Mouse (Mus musculus): Measurements from ENCODE around the gene Rbpjl. TPM values are rescaled to one million over a fixed set of nuclear protein-coding genes. Genes with fewer than 3 reads are reported as not detected.
A peak's percentile ranks its signal among the peaks of the same experiment; 100 is the strongest.

The Rbpjl gene
- polyA plus RNA-seq, 1 experiment from 2014 or later, result 4.9 TPM

- no peak for TF ChIP-seq CTCF (IDR thresholded peaks at IDR 0.05; ENCODE audit: low read depth)
- WGBS, result 76% methylated on average over 3 of the region's 3 CpGs
- ATAC-seq (ENCODE audit: insufficient read depth), result no peak
These were observed 20.0 kb upstream of the Rbpjl start for GRCm38 (mm10) chr2:164382971-164383370.

GRCm38 (mm10) chr2:164383656-164384399 is 19.1 kb upstream of the Rbpjl start:
- Histone ChIP-seq H3K36me3 (ENCODE audit: insufficient read depth) (no peaks in the 10 kb centered on the region), H3K4me2 (no peak overlapping the region), H3K9ac (no peak overlapping the region), H3K27ac (ENCODE audit: low read depth) (no peak overlapping the region), H3K27me3 (ENCODE audit: insufficient read depth, low read length) (no peaks in the 10 kb centered on the region), H3K4me3 (ENCODE audit: low read depth, low read length) (no peak overlapping the region), H3K9me3 (ENCODE audit: low read depth, low read length) (no peaks in the 10 kb centered on the region), H3K4me1 (ENCODE audit: insufficient read depth) (peaks cover 12% of the 10 kb centered on the region)
- TF ChIP-seq CTCF (IDR thresholded peaks at IDR 0.05; ENCODE audit: low read depth), result no peak
- 43% methylated on average over 11 of the region's 11 CpGs for WGBS
- peak; percentile 48 for DNase-seq
- ATAC-seq (ENCODE audit: insufficient read depth), result no peak

More at GRCm38 (mm10) chr2:164382971-164383370, 20.0 kb upstream of the Rbpjl start:
- no peak overlapping the region for H3K9ac ChIP-seq
- H3K27me3 ChIP-seq (ENCODE audit: insufficient read depth, low read length), result no peaks in the 10 kb centered on the region
- H3K9me3 ChIP-seq (ENCODE audit: low read depth, low read length), result no peaks in the 10 kb centered on the region
- no peak overlapping the region for H3K4me3 ChIP-seq (ENCODE audit: low read depth, low read length)
- no peak for DNase-seq
- H3K4me2 ChIP-seq, result no peak overlapping the region
- H3K4me1 ChIP-seq (ENCODE audit: insufficient read depth), result peaks cover 12% of the 10 kb centered on the region
- no peak overlapping the region for H3K27ac ChIP-seq (ENCODE audit: low read depth)
- H3K36me3 ChIP-seq (ENCODE audit: insufficient read depth), result no peaks in the 10 kb centered on the region

GRCm38 (mm10) chr2:164385927-164386763 is 16.8 kb upstream of the Rbpjl start:
- Histone ChIP-seq H3K27me3 (ENCODE audit: insufficient read depth, low read length) (no peaks in the 10 kb centered on the region), H3K4me2 (peak overlapping the region; percentile 45), H3K4me3 (ENCODE audit: low read depth, low read length) (no peak overlapping the region), H3K27ac (ENCODE audit: low read depth) (peak overlapping the region; percentile 59; the same call in 1 of the 2 replicates), H3K36me3 (ENCODE audit: insufficient read depth) (no peaks in the 10 kb centered on the region), H3K9ac (no peak overlapping the region), H3K9me3 (ENCODE audit: low read depth, low read length) (no peaks in the 10 kb centered on the region), H3K4me1 (ENCODE audit: insufficient read depth) (peaks cover 15% of the 10 kb centered on the region)
- ATAC-seq (ENCODE audit: insufficient read depth), result peak; percentile 78
- WGBS, result 13% methylated on average over 18 of the region's 18 CpGs
- peak; percentile 86 for DNase-seq
- TF ChIP-seq CTCF (IDR thresholded peaks at IDR 0.05; ENCODE audit: low read depth), result no peak

GRCm38 (mm10) chr2:164386953-164387352 is 16.0 kb upstream of the Rbpjl start:
- Histone ChIP-seq H3K27ac (ENCODE audit: low read depth) (no peak overlapping the region), H3K4me3 (ENCODE audit: low read depth, low read length) (no peak overlapping the region), H3K27me3 (ENCODE audit: insufficient read depth, low read length) (no peaks in the 10 kb centered on the region), H3K9me3 (ENCODE audit: low read depth, low read length) (no peaks in the 10 kb centered on the region), H3K4me2 (no peak overlapping the region), H3K4me1 (ENCODE audit: insufficient read depth) (peaks cover 15% of the 10 kb centered on the region), H3K36me3 (ENCODE audit: insufficient read depth) (no peaks in the 10 kb centered on the region), H3K9ac (no peak overlapping the region)
- no peak for ATAC-seq (ENCODE audit: insufficient read depth)
- 16% methylated on average over 8 of the region's 8 CpGs for WGBS
- peak; percentile 73 for TF ChIP-seq CTCF (IDR thresholded peaks at IDR 0.05; ENCODE audit: low read depth)
- peak; percentile 61 for DNase-seq

- DNase-seq (peak; percentile 77), ATAC-seq (ENCODE audit: insufficient read depth) (peak; percentile 77)
- no peaks in the 10 kb centered on the region for H3K36me3 ChIP-seq (ENCODE audit: insufficient read depth)
- peak within 1 kb of the TSS; percentile 43 for H3K4me3 ChIP-seq (ENCODE audit: low read depth, low read length)
- no peaks in the 10 kb centered on the region for H3K9me3 ChIP-seq (ENCODE audit: low read depth, low read length)
- peak within 1 kb of the TSS; percentile 86 for H3K4me2 ChIP-seq
- no peak for TF ChIP-seq CTCF (IDR thresholded peaks at IDR 0.05; ENCODE audit: low read depth)
- H3K9ac ChIP-seq, result peak within 1 kb of the TSS; percentile 52
- 0% methylated on average over 17 of the region's 17 CpGs for WGBS
- H3K27ac ChIP-seq (ENCODE audit: low read depth), result peak within 1 kb of the TSS; percentile 74; the same call in 1 of the 2 replicates
- peaks cover 13% of the 10 kb centered on the region for H3K4me1 ChIP-seq (ENCODE audit: insufficient read depth)
- no peaks in the 10 kb centered on the region for H3K27me3 ChIP-seq (ENCODE audit: insufficient read depth, low read length)
These were observed 13.9 kb upstream of the Rbpjl start, which contains the start of gene Slpi for GRCm38 (mm10) chr2:164389020-164389419. Gene Slpi (minus strand): TSS chr2:164389095.

- peak; percentile 88 for TF ChIP-seq CTCF (IDR thresholded peaks at IDR 0.05; ENCODE audit: low read depth)
- Histone ChIP-seq H3K4me1 (ENCODE audit: insufficient read depth) (peaks cover 11% of the 10 kb centered on the region), H3K9ac (peak overlapping the region; percentile 52), H3K27ac (ENCODE audit: low read depth) (peak overlapping the region; percentile 74; the same call in 1 of the 2 replicates), H3K36me3 (ENCODE audit: insufficient read depth) (no peaks in the 10 kb centered on the region), H3K4me3 (ENCODE audit: low read depth, low read length) (peak overlapping the region; percentile 43), H3K9me3 (ENCODE audit: low read depth, low read length) (no peaks in the 10 kb centered on the region), H3K27me3 (ENCODE audit: insufficient read depth, low read length) (no peaks in the 10 kb centered on the region), H3K4me2 (peak overlapping the region; percentile 86)
- DNase-seq (peak; percentile 95), ATAC-seq (ENCODE audit: insufficient read depth) (peak; percentile 58)
- WGBS, result 1% methylated on average over 30 of the region's 30 CpGs
These were observed 13.4 kb upstream of the Rbpjl start for GRCm38 (mm10) chr2:164389499-164389898.

- H3K36me3 ChIP-seq (ENCODE audit: insufficient read depth), result no peaks in the 10 kb centered on the region
- H3K27me3 ChIP-seq (ENCODE audit: insufficient read depth, low read length), result no peaks in the 10 kb centered on the region
- no peak for TF ChIP-seq CTCF (IDR thresholded peaks at IDR 0.05; ENCODE audit: low read depth)
- H3K27ac ChIP-seq (ENCODE audit: low read depth), result no peak overlapping the region
- WGBS, result 73% methylated on average over 29 of the region's 29 CpGs
- no peaks in the 10 kb centered on the region for H3K9me3 ChIP-seq (ENCODE audit: low read depth, low read length)
- 0 out of 2 replicates have a peak, but pooled peaks cover 3% of the 10 kb centered on the region for H3K4me1 ChIP-seq (ENCODE audit: insufficient read depth)
- no peak for ATAC-seq (ENCODE audit: insufficient read depth)
- no peak overlapping the region for H3K4me2 ChIP-seq
- H3K9ac ChIP-seq, result no peak overlapping the region
- no peak overlapping the region for H3K4me3 ChIP-seq (ENCODE audit: low read depth, low read length)
- no peak for DNase-seq
These were observed 9.8 kb upstream of the Rbpjl start for GRCm38 (mm10) chr2:164393126-164393525.
